Mouse (Mus musculus) R1 (cell line): Measurements from ENCODE around the gene Lgals2.
A peak's percentile ranks its signal among the peaks of the same experiment; 100 is the strongest.

ENCODE experiments used
- DNase-seq: peaks from one replicate; pipeline ENCODE4 v3.0.0-alpha.2; 2018; ENCODE audit warnings: low read depth, low spot score

Gene Lgals2

GRCm38 (mm10) chr15:78815314-78816073 is 39.8 kb downstream of the Lgals2 start:
- no peak for DNase-seq

GRCm38 (mm10) chr15:78813603-78814002 is 41.7 kb downstream of the Lgals2 start:
- DNase-seq: no peak

GRCm38 (mm10) chr15:78810146-78810545 is 45.2 kb downstream of the Lgals2 start:
- no peak for DNase-seq

- no peak for DNase-seq
Observed at GRCm38 (mm10) chr15:78809739-78810138, 45.6 kb downstream of the Lgals2 start.

GRCm38 (mm10) chr15:78808980-78809379 is 46.3 kb downstream of the Lgals2 start:
- DNase-seq: peak; percentile 51

- no peak for DNase-seq
Observed at GRCm38 (mm10) chr15:78807141-78807540, 48.2 kb downstream of the Lgals2 start.

- DNase-seq: peak; percentile 60
Observed at GRCm38 (mm10) chr15:78806614-78807013, 48.7 kb downstream of the Lgals2 start.

GRCm38 (mm10) chr15:78805351-78805750 is 50.0 kb downstream of the Lgals2 start:
- DNase-seq: no peak

GRCm38 (mm10) chr15:78804326-78804725 is 51.0 kb downstream of the Lgals2 start:
- DNase-seq: no peak

GRCm38 (mm10) chr15:78803499-78803900 is 51.8 kb downstream of the Lgals2 start:
- no peak for DNase-seq

GRCm38 (mm10) chr15:78802776-78803391 is 52.4 kb downstream of the Lgals2 start, which contains the start of gene Card10:
TSS of gene Card10 (minus strand) at chr15:78803042.
- DNase-seq: no peak

GRCm38 (mm10) chr15:78801971-78802741 is 53.2 kb downstream of the Lgals2 start:
- peak; percentile 68 for DNase-seq

GRCm38 (mm10) chr15:78801571-78801970 is 53.8 kb downstream of the Lgals2 start:
- no peak for DNase-seq
